Mouse (Mus musculus) intestine, postnatal 0 days (tissue): ENCODE data around the gene Gm10203. TPM values are rescaled to one million over a fixed set of nuclear protein-coding genes. Genes with fewer than 3 reads are reported as not detected.

Experiments
- ATAC-seq: fragments of 200-750 bp; cut with Nextera tagmentation; 2 replicates; pipeline ENCODE4 v1.8.0; 2017; ENCODE audit warnings: mild to moderate bottlenecking, moderate TSS enrichment, moderate library complexity
- H3K27ac ChIP-seq: fragments of 300-500 bp; sonication (generic); 2 replicates; pipeline ENCODE4 v1.5.1; 2014; ENCODE audit warnings: mild to moderate bottlenecking, low read depth, low read length, moderate library complexity
- H3K27me3 ChIP-seq: fragments of 300-500 bp; sonication (generic); replicated peaks from 2 replicates; pipeline ENCODE4 v1.6.1; 2014; ENCODE audit warnings: low read length, mixed read lengths; ENCODE audit not compliant: control insufficient read depth, insufficient read depth
- H3K36me3 ChIP-seq: fragments of 300-500 bp; sonication (generic); 2 replicates; pipeline ENCODE4 v1.6.1; 2014; ENCODE audit warnings: mild to moderate bottlenecking, moderate library complexity; ENCODE audit not compliant: control insufficient read depth, insufficient read depth
- H3K4me1 ChIP-seq: fragments of 300-500 bp; sonication (generic); replicated peaks from 2 replicates; pipeline ENCODE4 v1.6.1; 2014; ENCODE audit warnings: antibody characterized with exemption, low read length, mixed read lengths; ENCODE audit not compliant: control insufficient read depth, insufficient read depth
- H3K4me2 ChIP-seq: fragments of 300-500 bp; sonication (generic); replicated peaks from 2 replicates; pipeline ENCODE4 v1.6.1; 2014; ENCODE audit warnings: low read depth, mild to moderate bottlenecking, moderate library complexity
- H3K4me3 ChIP-seq: fragments of 300-500 bp; sonication (generic); 2 replicates; pipeline ENCODE4 v1.5.1; 2014; ENCODE audit warnings: low read depth, low read length
- H3K9ac ChIP-seq: fragments of 300-500 bp; sonication (generic); 2 replicates; pipeline ENCODE4 v1.6.1; 2014; ENCODE audit warnings: mild to moderate bottlenecking, low read depth, low read length
- H3K9me3 ChIP-seq: fragments of 300-500 bp; sonication (generic); 2 replicates; pipeline ENCODE4 v1.6.1; 2016; ENCODE audit warnings: mixed run types; ENCODE audit not compliant: control insufficient read depth
- CTCF ChIP-seq: sonication (generic); IDR thresholded peaks from 2 replicates; pipeline ENCODE4 v1.5.1; 2016; ENCODE audit warnings: low read depth, mild to moderate bottlenecking, control low read depth, antibody characterized with exemption, moderate library complexity
- WGBS: fragments of 180-500 bp; shearing (Covaris S2); extraction: QIAGEN DNeasy Blood & Tissue Kit; methylation state at CpG from one replicate; pipeline ENCODE4 v1.1.7; 2014; 5-methylcytosine and 5-hydroxymethylcytosine counted together
- polyA plus RNA-seq: library from polyadenylated mRNA; unstranded; fragments of >200 nt; fragmentation: Nextera tagmentation; extraction: Ambion mirVana; gene quantifications from 2 replicates; pipeline ENCODE4 v1.2.1, GENCODE M21; 2015

The Gm10203 gene
- polyA plus RNA-seq, 1 experiment from 2014 or later: not detected

DNA sequence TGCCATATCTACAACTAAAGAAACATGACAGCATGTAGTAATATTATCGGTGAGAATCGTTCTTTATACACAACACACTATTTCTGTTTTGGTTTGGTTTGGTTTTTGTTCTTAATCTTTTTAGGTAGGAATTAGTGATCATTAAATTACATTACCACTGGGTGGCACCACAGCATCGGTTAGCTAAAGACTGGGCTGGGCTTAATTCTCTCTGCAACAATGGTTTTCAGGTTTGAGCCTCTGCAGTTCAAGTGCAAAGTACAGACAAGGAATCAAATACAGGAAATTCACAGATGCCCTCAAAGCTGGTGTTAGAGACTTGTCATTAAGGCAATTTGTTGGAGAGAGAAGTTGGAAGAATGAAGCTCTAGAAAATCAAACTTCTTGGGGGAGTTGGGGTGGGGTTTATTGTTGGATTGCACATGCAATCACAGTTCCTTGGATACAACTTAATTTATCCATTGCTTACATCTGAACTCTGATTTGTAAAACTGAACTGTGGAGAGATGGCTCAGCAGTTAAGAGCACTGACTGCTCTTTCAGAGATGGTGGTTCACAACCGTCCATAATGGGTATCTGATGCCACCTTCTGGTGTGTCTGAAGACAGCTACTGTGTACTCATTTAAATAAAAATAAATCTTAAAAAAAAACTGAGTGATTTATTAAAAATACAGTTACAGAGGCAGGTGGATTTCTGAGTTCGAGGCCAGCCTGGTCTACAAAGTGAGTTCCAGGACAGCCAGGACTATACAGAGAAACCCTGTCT is 2.5 kb downstream of the Gm10203 start:
- H3K27ac ChIP-seq: no peak overlapping the region
- WGBS: 26% methylated on average over 5 of the region's 5 CpGs
- ATAC-seq: peak; percentile 52; the same call in 1 of the 2 replicates
- no peaks in the 10 kb centered on the region for H3K36me3 ChIP-seq
- no peak overlapping the region for H3K4me2 ChIP-seq
- H3K4me3 ChIP-seq: no peak overlapping the region
- 0 out of 2 replicates have a peak, but pooled peaks cover 2% of the 10 kb centered on the region for H3K4me1 ChIP-seq
- H3K9me3 ChIP-seq: no peaks in the 10 kb centered on the region
- H3K9ac ChIP-seq: no peak overlapping the region
- no peaks in the 10 kb centered on the region for H3K27me3 ChIP-seq
- peak; percentile 92 for TF ChIP-seq CTCF

DNA sequence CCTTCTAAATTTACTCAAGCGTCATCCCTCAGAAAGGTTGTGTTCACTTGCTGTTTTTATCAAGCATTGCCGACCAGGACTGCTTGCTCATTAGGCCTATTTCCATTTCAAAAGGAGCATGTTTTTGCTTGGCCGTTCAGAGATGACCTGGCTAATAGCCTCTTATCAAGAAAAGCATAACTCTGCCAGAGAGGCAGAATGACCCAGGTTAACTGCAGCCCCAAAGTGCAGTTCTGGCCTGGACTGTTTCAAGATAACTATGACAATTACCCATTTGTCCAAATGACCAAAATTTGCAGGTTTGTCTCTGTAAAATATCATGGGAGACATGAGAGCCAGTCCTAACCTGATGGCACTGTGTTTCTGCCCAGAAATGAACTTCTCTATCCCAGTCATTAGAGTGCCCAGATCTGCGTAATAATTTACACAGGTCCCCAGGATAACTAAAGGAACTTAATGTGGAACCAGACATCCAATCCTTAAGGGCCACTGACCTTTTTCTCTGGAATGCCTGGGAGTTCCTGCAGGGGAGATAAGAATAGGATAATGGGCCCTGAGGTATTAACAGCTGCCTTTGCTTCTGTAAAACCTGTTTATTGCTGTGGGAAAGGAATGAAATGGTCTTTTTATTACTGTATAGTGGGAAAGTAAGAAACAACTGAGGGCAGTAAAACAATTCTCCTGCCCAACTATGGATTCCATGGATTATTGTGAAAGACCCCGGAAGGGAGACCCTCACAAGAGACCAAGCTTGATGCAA is 4.6 kb downstream of the Gm10203 start:
- no peak overlapping the region for H3K27ac ChIP-seq
- H3K4me2 ChIP-seq: no peak overlapping the region
- H3K4me3 ChIP-seq: no peak overlapping the region
- no peaks in the 10 kb centered on the region for H3K27me3 ChIP-seq
- no peaks in the 10 kb centered on the region for H3K9me3 ChIP-seq
- no peak overlapping the region for H3K9ac ChIP-seq
- no peaks in the 10 kb centered on the region for H3K36me3 ChIP-seq
- no peak for TF ChIP-seq CTCF
- WGBS: 15% methylated on average over 5 of the region's 5 CpGs
- peak; percentile 70 for ATAC-seq
- 0 out of 2 replicates have a peak, but pooled peaks cover 2% of the 10 kb centered on the region for H3K4me1 ChIP-seq

DNA sequence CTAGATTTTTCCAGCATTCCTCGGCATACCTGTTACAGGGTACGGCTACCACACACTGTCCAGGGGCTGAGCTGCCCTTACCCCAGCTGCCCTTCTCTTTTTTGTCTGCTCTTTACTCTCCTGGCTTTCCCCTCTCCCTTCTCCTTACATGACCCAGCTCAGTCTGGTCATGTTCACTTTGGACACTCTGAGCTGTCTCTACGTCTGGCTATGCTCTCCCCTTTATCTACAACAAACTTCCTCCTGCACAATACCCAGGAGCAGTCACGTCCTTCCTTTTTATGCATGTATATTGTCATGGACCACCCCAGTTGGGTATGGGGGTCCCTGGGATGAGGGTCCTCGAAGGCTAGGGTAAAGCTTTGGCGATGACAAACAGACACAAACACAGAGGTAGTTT is 5.7 kb downstream of the Gm10203 start:
- no peak overlapping the region for H3K27ac ChIP-seq
- H3K27me3 ChIP-seq: no peaks in the 10 kb centered on the region
- no peaks in the 10 kb centered on the region for H3K36me3 ChIP-seq
- no peak for TF ChIP-seq CTCF
- no peak overlapping the region for H3K4me3 ChIP-seq
- no peak for ATAC-seq
- no peak overlapping the region for H3K4me2 ChIP-seq
- 59% methylated on average over 6 of the region's 6 CpGs for WGBS
- H3K4me1 ChIP-seq: 0 out of 2 replicates have a peak, but pooled peaks cover 2% of the 10 kb centered on the region
- no peaks in the 10 kb centered on the region for H3K9me3 ChIP-seq
- no peak overlapping the region for H3K9ac ChIP-seq

DNA sequence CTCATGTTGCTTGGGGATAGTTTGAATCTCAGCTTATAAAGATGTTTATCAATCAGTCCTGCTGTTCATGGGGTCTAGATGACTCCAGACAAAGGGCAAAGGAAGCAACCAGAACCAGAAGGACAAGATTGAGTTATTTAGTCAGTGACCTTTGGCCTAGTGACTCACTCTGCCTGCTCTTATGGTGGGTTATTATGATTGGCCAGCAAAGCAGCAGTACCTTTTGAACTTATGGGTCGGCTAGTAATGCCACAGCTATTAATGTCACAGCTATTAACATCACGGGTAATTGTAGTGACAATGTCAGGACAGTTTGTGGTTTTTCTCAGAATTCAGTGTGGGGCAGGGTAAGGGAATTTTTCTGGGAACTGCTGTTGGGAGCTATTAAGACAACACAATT is 8.0 kb downstream of the Gm10203 start:
- no peak overlapping the region for H3K27ac ChIP-seq
- no peak overlapping the region for H3K4me3 ChIP-seq
- TF ChIP-seq CTCF: no peak
- no peaks in the 10 kb centered on the region for H3K27me3 ChIP-seq
- no peak overlapping the region for H3K4me2 ChIP-seq
- H3K9me3 ChIP-seq: no peaks in the 10 kb centered on the region
- H3K4me1 ChIP-seq: no peaks in the 10 kb centered on the region
- 32% methylated on average over 2 of the region's 2 CpGs for WGBS
- peak; percentile 44; the same call in 1 of the 2 replicates for ATAC-seq
- no peaks in the 10 kb centered on the region for H3K36me3 ChIP-seq
- no peak overlapping the region for H3K9ac ChIP-seq

DNA sequence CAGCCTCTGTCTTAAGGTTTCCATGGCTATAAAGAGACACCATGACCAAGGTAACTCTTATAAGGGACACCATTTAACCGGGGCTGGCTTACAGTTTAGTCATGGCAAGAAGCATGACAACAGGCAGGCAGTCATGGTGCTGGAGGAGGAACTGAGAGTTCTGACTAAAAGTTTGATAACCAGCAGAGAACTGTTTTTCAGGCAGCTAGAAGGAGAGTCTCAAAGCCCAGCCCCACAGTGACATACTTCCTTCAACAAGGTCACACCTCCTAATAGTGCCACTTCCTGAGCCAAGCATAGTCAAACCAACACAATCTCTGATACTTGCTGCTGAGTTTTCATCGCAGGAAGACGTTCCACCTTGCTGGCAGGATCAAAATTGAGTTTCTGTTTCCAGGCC is 9.0 kb downstream of the Gm10203 start:
- Histone ChIP-seq H3K4me1 (no peaks in the 10 kb centered on the region), H3K27me3 (no peaks in the 10 kb centered on the region), H3K4me3 (no peak overlapping the region), H3K9ac (no peak overlapping the region), H3K4me2 (no peak overlapping the region), H3K9me3 (no peaks in the 10 kb centered on the region), H3K27ac (no peak overlapping the region), H3K36me3 (no peaks in the 10 kb centered on the region)
- WGBS: 91% methylated on average over 3 of the region's 3 CpGs
- no peak for ATAC-seq
- TF ChIP-seq CTCF: no peak

DNA sequence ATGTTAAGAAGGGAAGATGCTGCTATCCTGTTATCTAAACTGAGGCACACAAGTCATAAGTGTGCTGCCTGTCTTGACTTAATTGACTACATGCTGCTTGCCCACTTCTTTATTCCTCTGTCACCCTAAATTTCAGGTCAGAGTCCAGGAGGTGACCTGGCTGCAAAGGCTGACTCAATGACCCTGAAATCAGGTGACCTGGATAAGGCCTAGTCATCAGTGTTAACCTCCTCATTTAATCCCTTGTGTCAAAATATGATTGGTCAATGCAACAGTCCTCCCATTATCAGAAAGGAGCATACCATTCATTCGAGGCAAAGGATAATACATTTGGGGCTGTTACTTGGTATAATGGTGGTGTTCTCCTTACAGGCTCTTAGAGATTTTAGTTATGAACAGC is 9.5 kb downstream of the Gm10203 start, which contains the start of gene Etfbkmt:
Gene Etfbkmt, plus strand, starts transcription at position 379 of the 400 bp plus-strand sequence.
- 74% methylated on average over 1 of the region's 1 CpGs for WGBS
- no peak for ATAC-seq
- Histone ChIP-seq H3K4me1 (no peaks in the 10 kb centered on the region), H3K9me3 (no peaks in the 10 kb centered on the region), H3K4me3 (no peak within 1 kb of the TSS), H3K27me3 (no peaks in the 10 kb centered on the region), H3K27ac (no peak within 1 kb of the TSS), H3K36me3 (no peaks in the 10 kb centered on the region), H3K9ac (no peak within 1 kb of the TSS), H3K4me2 (no peak within 1 kb of the TSS)
- no peak for TF ChIP-seq CTCF
